Mouse (Mus musculus): ENCODE results near the gene Trim72.

- TF ChIP-seq GATA1 (IDR thresholded peaks at IDR 0.05; ENCODE audit: low read length), result no peak
- no peak for TF ChIP-seq TAL1 (IDR thresholded peaks at IDR 0.05; ENCODE audit: low read length)
Observed at GRCm38 (mm10) chr7:128003688-128004087, at the start of gene Trim72.

Measured in erythroblast, embryonic 14.5 days (primary cell).